Comparison of ENCODE assay signal across 21 mouse cellular contexts in the genomic region with DNA sequence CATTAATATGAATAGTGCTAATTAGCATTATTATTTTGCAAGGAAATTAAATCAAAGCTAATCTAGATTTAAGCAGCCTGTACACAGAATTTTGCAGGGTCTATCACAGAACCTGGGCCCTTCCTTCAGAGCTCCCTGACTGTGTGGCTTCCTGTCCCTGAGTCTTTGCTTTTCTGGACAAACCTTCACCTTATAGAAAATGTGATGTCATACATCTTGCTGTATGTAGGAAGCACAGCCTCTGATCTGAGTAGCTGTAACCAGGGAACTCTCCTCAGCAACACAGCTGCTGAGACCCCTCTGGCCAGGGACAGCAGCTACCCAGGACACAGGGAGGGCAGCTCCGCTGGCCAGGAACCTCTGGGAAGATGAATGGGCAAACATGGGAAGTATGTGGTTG. TPM values are rescaled to one million over a fixed set of nuclear protein-coding genes. Genes with fewer than 3 reads are reported as not detected.
"Had no signal": no experiment of that assay in that cellular context is flagged by ENCODE, and none has a peak within 500 bp of the region (broad histone marks: within the 10 kb centered on the region; RNA-seq: fewer than 3 reads in every experiment).

No protein-coding gene starts in this region.

- H3K9ac ChIP-seq: liver, embryonic 13.5 days; neural tube, embryonic 12.5 days; neural tube, embryonic 15.5 days had no signal

- H3K4me3 ChIP-seq: left cerebral cortex, adult 2 months; liver, embryonic 13.5 days; neural tube, embryonic 12.5 days; neural tube, embryonic 15.5 days had no signal

- H3K9me3 ChIP-seq: liver, embryonic 13.5 days; neural tube, embryonic 12.5 days; neural tube, embryonic 15.5 days had no signal

- H3K36me3 ChIP-seq: liver, embryonic 13.5 days; neural tube, embryonic 12.5 days; neural tube, embryonic 15.5 days had no signal

- H3K4me2 ChIP-seq: liver, embryonic 13.5 days; midbrain, embryonic 11.5 days; neural tube, embryonic 12.5 days; neural tube, embryonic 15.5 days had no signal

- DNase-seq: kidney, adult 9 months; kidney, postnatal 25 days; layer of hippocampus, postnatal 36 days; liver, embryonic 13.5 days; lung, adult 2 months; lung, postnatal 14 days; lung, postnatal 4 days; midbrain, embryonic 14.5 days; right cerebral cortex, adult 18-20 months; right cerebral cortex, postnatal 25 days; thymus, adult 2 months; thymus, postnatal 14 days; thymus, postnatal 4 days had no signal

- H3K27me3 ChIP-seq: liver, embryonic 13.5 days; neural tube, embryonic 12.5 days; neural tube, embryonic 15.5 days had no signal

- H3K27ac ChIP-seq: left cerebral cortex, adult 2 months; liver, embryonic 13.5 days; neural tube, embryonic 12.5 days; stomach, postnatal 0 days had no signal

RNA-seq across cellular contexts. Expression of a gene that starts 51.7 kb away (rescaled TPM):
- total RNA-seq: liver, adult 2 months; megakaryocyte progenitor cell, adult 5-6 weeks; megakaryocyte-erythroid progenitor cell, adult 5-6 weeks had no signal
- polyA plus RNA-seq: liver, adult 2 months had no signal
